Mouse (Mus musculus): ENCODE measurements around the gene Il2ra. TPM values are rescaled to one million over a fixed set of nuclear protein-coding genes. Genes with fewer than 3 reads are reported as not detected.
"Not testable (repeated sequence)": the region's sequence is repeated elsewhere in the genome, so short reads cannot be mapped to it uniquely, and the experiment has no call there.

The Il2ra gene
- polyA plus RNA-seq, 1 experiment from 2014 or later, result 0.05 TPM

GRCm38 (mm10) chr2:11705201-11706025 is 62.8 kb downstream of the Il2ra start, which contains the start of gene Il15ra:
TSS of gene Il15ra (plus strand) at chr2:11705290.
- H3K4me2 ChIP-seq (replicated peaks; ENCODE audit: low read depth), result peak within 1 kb of the TSS; percentile 98
- WGBS, result under 1% methylated on average over 37 of the region's 37 CpGs
- no peaks in the 10 kb centered on the region for H3K9me3 ChIP-seq (ENCODE audit: control insufficient read depth)
- H3K9ac ChIP-seq (ENCODE audit: low read depth, low read length), result peak within 1 kb of the TSS; percentile 60
- TF ChIP-seq CTCF (IDR thresholded peaks at IDR 0.05; ENCODE audit: low read depth), result peak; percentile 4; the same call in 1 of the 2 replicates
- H3K4me3 ChIP-seq (ENCODE audit: low read depth, low read length), result peak within 1 kb of the TSS; percentile 81
- peak within 1 kb of the TSS; percentile 65 for H3K27ac ChIP-seq (ENCODE audit: low read depth, low read length)
- ATAC-seq, result peak; percentile 83
- no peaks in the 10 kb centered on the region for H3K36me3 ChIP-seq (ENCODE audit: control insufficient read depth, insufficient read depth)
- no peaks in the 10 kb centered on the region for H3K27me3 ChIP-seq (replicated peaks; ENCODE audit: control insufficient read depth, insufficient read depth, low read length)
- H3K4me1 ChIP-seq (replicated peaks; ENCODE audit: control insufficient read depth, insufficient read depth, low read length), result 0 out of 2 replicates have a peak, but pooled peaks cover 4% of the 10 kb centered on the region

GRCm38 (mm10) chr2:11706030-11706745 is 63.6 kb downstream of the Il2ra start:
- Histone ChIP-seq H3K4me1 (replicated peaks; ENCODE audit: control insufficient read depth, insufficient read depth, low read length) (0 out of 2 replicates have a peak, but pooled peaks cover 4% of the 10 kb centered on the region), H3K9ac (ENCODE audit: low read depth, low read length) (peak overlapping the region; percentile 60), H3K4me2 (replicated peaks; ENCODE audit: low read depth) (peak overlapping the region; percentile 98), H3K4me3 (ENCODE audit: low read depth, low read length) (peak overlapping the region; percentile 81), H3K9me3 (ENCODE audit: control insufficient read depth) (no peaks in the 10 kb centered on the region), H3K27ac (ENCODE audit: low read depth, low read length) (no peak overlapping the region), H3K36me3 (ENCODE audit: control insufficient read depth, insufficient read depth) (no peaks in the 10 kb centered on the region), H3K27me3 (replicated peaks; ENCODE audit: control insufficient read depth, insufficient read depth, low read length) (no peaks in the 10 kb centered on the region)
- peak; percentile 23; the same call in 1 of the 2 replicates for ATAC-seq
- 3% methylated on average over 28 of the region's 28 CpGs for WGBS
- no peak for TF ChIP-seq CTCF (IDR thresholded peaks at IDR 0.05; ENCODE audit: low read depth)

- no peak overlapping the region for H3K27ac ChIP-seq (ENCODE audit: low read depth, low read length)
- no peaks in the 10 kb centered on the region for H3K9me3 ChIP-seq (ENCODE audit: control insufficient read depth)
- no peaks in the 10 kb centered on the region for H3K27me3 ChIP-seq (replicated peaks; ENCODE audit: control insufficient read depth, insufficient read depth, low read length)
- 41% methylated on average over 6 of the region's 6 CpGs for WGBS
- no peak for TF ChIP-seq CTCF (IDR thresholded peaks at IDR 0.05; ENCODE audit: low read depth)
- H3K4me2 ChIP-seq (replicated peaks; ENCODE audit: low read depth), result peak overlapping the region; percentile 98
- H3K9ac ChIP-seq (ENCODE audit: low read depth, low read length), result no peak overlapping the region
- ATAC-seq, result no peak
- no peaks in the 10 kb centered on the region for H3K36me3 ChIP-seq (ENCODE audit: control insufficient read depth, insufficient read depth)
- peak overlapping the region; percentile 81; the same call in 1 of the 2 replicates for H3K4me3 ChIP-seq (ENCODE audit: low read depth, low read length)
- 0 out of 2 replicates have a peak, but pooled peaks cover 4% of the 10 kb centered on the region for H3K4me1 ChIP-seq (replicated peaks; ENCODE audit: control insufficient read depth, insufficient read depth, low read length)
These were observed 64.1 kb downstream of the Il2ra start for GRCm38 (mm10) chr2:11706746-11707065.

GRCm38 (mm10) chr2:11708538-11708937 is 65.9 kb downstream of the Il2ra start:
- no peak overlapping the region for H3K4me2 ChIP-seq (replicated peaks; ENCODE audit: low read depth)
- WGBS, result 80% methylated on average over 5 of the region's 5 CpGs
- H3K27me3 ChIP-seq (replicated peaks; ENCODE audit: control insufficient read depth, insufficient read depth, low read length), result no peaks in the 10 kb centered on the region
- no peaks in the 10 kb centered on the region for H3K36me3 ChIP-seq (ENCODE audit: control insufficient read depth, insufficient read depth)
- H3K9me3 ChIP-seq (ENCODE audit: control insufficient read depth), result no peaks in the 10 kb centered on the region
- no peak overlapping the region for H3K4me3 ChIP-seq (ENCODE audit: low read depth, low read length)
- no peak for TF ChIP-seq CTCF (IDR thresholded peaks at IDR 0.05; ENCODE audit: low read depth)
- no peak overlapping the region for H3K27ac ChIP-seq (ENCODE audit: low read depth, low read length)
- no peak overlapping the region for H3K9ac ChIP-seq (ENCODE audit: low read depth, low read length)
- ATAC-seq, result no peak
- 0 out of 2 replicates have a peak, but pooled peaks cover 8% of the 10 kb centered on the region for H3K4me1 ChIP-seq (replicated peaks; ENCODE audit: control insufficient read depth, insufficient read depth, low read length)

GRCm38 (mm10) chr2:11710101-11710500 is 67.5 kb downstream of the Il2ra start:
- TF ChIP-seq CTCF (IDR thresholded peaks at IDR 0.05; ENCODE audit: low read depth), result peak; percentile 66
- not testable (repeated sequence) for H3K4me1 ChIP-seq (replicated peaks; ENCODE audit: control insufficient read depth, insufficient read depth, low read length); H3K36me3 ChIP-seq (ENCODE audit: control insufficient read depth, insufficient read depth); H3K9ac ChIP-seq (ENCODE audit: low read depth, low read length); ATAC-seq; H3K27me3 ChIP-seq (replicated peaks; ENCODE audit: control insufficient read depth, insufficient read depth, low read length); H3K27ac ChIP-seq (ENCODE audit: low read depth, low read length); H3K4me2 ChIP-seq (replicated peaks; ENCODE audit: low read depth); H3K4me3 ChIP-seq (ENCODE audit: low read depth, low read length); H3K9me3 ChIP-seq (ENCODE audit: control insufficient read depth)
- 51% methylated on average over 4 of the region's 4 CpGs for WGBS

GRCm38 (mm10) chr2:11712483-11712990 is 69.9 kb downstream of the Il2ra start:
- TF ChIP-seq CTCF (IDR thresholded peaks at IDR 0.05; ENCODE audit: low read depth), result no peak
- 71% methylated on average over 6 of the region's 6 CpGs for WGBS
- Histone ChIP-seq H3K4me2 (replicated peaks; ENCODE audit: low read depth) (no peak overlapping the region), H3K4me3 (ENCODE audit: low read depth, low read length) (no peak overlapping the region), H3K9ac (ENCODE audit: low read depth, low read length) (no peak overlapping the region), H3K27me3 (replicated peaks; ENCODE audit: control insufficient read depth, insufficient read depth, low read length) (no peaks in the 10 kb centered on the region), H3K36me3 (ENCODE audit: control insufficient read depth, insufficient read depth) (no peaks in the 10 kb centered on the region), H3K9me3 (ENCODE audit: control insufficient read depth) (no peaks in the 10 kb centered on the region), H3K27ac (ENCODE audit: low read depth, low read length) (no peak overlapping the region), H3K4me1 (replicated peaks; ENCODE audit: control insufficient read depth, insufficient read depth, low read length) (0 out of 2 replicates have a peak, but pooled peaks cover 4% of the 10 kb centered on the region)
- no peak for ATAC-seq

All from intestine, postnatal 0 days (tissue).